Mouse (Mus musculus): ENCODE measurements around the gene Negr1. TPM values are rescaled to one million over a fixed set of nuclear protein-coding genes. Genes with fewer than 3 reads are reported as not detected.

Negr1 gene
- total RNA-seq, 2 experiments from 2014 or later, result 127 to 141 TPM

DNA sequence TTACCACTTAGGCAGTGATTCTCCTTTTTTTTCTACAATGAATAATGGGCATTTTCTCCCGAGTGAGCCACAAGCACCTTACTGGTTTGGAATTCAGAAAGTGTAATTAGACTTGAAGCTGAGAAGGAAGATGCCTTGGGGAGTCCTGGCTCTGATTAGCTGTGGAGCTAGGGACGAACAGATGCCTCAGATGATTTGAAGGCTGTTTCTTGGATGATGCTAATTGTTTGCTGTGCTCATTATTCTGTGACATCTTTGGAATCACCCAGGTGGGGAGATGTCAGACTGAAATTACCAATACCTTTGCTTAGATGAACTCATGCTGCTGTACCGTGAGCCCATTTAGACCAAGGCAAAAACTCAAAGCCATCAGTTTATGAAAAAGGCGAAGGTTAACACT, 333.7 kb downstream of the Negr1 start:
- no peak for DNase-seq (ENCODE audit: extremely low spot score in 1 of 2, low spot score in 1 of 2)

DNA sequence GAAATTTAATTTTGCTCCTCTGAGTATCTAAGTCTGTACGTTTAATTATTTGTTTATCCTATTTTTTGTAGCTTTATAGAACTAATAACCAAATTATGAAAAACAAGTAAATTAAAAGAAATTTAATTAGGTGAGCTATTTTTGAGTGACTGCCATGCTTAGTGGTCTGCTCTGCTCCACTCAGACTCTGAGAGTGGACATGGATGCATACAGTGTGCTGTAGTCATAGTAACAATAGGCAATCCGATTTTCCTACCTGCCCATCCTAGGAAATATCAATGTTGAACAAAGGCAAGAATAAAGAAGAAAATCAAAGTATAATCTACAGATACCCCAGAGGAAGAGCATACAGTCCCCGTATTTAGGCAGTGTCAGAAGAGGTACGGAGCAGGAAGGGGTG, 334.5 kb downstream of the Negr1 start:
- no peak for DNase-seq (ENCODE audit: extremely low spot score in 1 of 2, low spot score in 1 of 2)

DNA sequence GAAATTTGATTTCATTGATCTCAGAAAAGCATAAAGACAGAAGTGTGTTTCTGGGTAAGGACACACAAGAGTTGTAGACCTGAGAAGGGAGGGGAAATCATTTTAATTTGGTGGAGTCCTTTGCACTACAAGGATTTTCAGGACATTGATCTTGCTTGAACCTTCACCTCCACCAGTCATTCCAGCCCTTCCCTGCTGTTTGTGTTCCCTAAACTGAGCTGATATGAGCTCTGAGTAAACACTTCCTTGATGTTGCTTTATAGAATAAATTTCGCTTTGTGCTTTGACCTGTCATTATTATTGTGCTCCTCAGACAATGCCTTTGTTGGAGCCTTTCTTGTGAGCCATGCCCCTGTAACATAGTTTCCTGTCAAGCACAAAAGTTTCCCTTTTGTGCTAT, 335.0 kb downstream of the Negr1 start:
- DNase-seq (ENCODE audit: extremely low spot score in 1 of 2, low spot score in 1 of 2), result no peak

DNA sequence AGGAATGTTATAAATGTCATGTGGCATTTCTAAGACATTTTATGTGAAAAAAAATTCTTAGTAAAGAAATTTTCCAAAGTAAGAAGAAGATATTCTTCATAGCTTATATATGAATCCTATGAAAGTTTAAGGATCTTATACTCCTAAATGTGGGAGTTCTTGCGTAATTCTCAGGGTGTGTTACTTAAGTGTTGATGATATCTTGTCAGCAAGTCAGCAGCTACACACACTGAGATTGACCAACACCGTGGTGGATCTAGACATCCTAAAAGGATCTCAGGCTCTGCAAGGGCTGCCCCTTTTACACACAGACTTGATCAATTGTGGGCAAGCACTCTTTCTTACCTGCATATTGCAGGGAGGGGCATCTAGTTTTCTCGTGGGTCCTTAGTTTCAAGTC, 339.5 kb downstream of the Negr1 start:
- DNase-seq (ENCODE audit: extremely low spot score in 1 of 2, low spot score in 1 of 2), result no peak

DNA sequence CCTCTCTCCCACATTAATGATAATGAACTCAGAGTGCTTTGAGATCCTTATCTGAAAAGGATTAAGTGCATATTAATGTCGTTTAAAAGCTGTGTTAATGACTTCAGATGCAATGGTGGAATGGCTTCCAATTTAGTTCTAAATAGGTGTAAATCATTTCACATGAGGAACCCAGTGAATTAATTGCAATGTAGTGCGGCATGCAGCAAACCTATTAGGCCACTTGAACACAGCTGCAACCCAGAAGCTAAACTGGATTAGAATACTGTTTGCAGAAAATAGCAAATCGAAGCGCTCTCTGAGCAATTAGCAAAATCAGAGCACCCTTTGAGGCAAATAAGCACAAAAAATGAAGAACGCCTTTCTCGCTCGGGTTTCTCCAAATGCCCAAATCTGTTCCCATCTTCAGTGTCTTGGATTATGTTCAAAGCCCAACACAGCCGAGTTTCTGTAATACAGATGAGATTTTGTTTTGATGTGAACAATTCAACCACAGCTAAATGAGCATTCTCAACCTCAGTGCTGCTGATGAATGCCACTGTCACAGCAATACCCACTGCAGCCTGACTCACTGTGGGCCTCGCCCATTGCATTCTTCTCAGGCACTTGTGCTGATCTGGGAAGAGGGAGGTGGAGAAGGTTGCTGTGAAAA, 342.5 kb downstream of the Negr1 start:
- no peak for DNase-seq (ENCODE audit: extremely low spot score in 1 of 2, low spot score in 1 of 2)

DNA sequence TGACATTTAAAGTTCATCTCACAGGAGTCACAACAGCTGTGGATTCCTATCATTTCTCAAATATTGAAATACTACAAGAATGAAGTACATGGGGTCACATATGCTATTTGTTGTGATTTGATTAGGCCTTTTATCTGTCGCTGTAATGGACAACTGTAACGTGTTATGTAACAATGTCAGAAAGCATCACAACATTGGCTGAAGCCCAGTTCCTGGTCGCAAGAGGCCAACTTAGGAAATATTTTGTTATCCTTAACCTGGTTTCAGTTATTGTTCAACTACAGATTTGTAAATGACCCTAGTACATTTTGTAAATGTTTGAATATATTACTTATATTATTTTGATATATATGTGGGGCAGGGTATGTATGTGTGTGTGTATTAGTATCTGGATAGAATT, 351.2 kb downstream of the Negr1 start:
- no peak for DNase-seq (ENCODE audit: extremely low spot score in 1 of 2, low spot score in 1 of 2)

DNA sequence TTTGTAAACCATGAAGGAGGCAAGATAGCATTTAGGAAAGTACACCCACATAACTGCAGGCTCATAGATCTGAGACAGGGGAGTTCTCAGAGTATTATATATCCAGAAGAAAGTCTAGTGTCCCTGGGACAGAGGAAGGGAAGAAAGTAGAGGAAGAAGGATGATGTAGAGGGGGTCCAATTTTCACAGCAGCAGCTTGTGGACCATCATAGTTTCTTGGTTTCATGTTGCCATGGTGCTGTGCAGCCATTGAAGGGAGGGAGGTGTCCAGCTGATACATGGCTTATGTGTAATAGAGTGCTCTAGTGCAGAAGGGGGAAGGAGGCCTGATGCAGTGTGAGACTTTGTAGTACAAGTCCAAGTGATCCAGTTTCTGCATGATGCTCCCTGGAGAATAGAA, 359.8 kb downstream of the Negr1 start:
- no peak for DNase-seq (ENCODE audit: extremely low spot score in 1 of 2, low spot score in 1 of 2)

DNA sequence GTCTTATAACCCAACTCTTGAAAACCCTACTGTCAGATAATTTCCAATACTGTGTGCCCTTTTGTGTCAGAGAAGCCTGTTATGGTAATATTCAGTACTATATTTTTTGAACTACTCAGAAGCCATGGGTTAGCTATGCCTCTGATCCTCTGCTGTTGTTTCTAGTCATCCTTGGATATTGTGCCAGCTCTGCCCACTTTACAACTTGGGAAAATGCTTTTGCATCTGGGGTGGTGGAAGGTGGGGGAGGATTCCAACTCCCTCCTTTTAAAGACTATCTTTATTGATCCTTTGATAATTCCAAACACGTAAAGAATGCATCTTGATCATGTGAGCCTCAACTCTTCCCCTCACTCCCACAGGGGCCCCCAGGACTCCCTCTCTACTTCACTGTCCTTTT, 361.6 kb downstream of the Negr1 start:
- no peak for DNase-seq (ENCODE audit: extremely low spot score in 1 of 2, low spot score in 1 of 2)

DNA sequence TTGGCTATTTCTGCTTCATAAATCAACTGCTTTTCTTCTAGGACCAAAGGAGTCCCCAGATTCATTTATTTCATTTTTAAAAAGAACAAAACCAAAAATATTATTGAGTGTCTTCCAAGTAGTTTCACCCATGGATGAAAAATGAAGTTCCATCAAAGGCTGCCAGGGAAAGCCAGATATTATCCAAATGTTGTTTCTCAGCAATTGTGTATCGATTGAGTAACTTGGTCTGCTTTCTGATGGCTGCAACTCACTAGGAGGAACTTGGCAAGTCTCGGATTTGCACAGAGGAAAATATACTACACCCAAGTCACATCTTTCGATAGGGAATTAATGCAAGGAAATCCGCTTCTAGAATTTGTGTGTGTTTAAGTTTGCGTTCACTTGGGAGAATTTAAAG, 363.5 kb downstream of the Negr1 start:
- DNase-seq (ENCODE audit: extremely low spot score in 1 of 2, low spot score in 1 of 2), result no peak

DNA sequence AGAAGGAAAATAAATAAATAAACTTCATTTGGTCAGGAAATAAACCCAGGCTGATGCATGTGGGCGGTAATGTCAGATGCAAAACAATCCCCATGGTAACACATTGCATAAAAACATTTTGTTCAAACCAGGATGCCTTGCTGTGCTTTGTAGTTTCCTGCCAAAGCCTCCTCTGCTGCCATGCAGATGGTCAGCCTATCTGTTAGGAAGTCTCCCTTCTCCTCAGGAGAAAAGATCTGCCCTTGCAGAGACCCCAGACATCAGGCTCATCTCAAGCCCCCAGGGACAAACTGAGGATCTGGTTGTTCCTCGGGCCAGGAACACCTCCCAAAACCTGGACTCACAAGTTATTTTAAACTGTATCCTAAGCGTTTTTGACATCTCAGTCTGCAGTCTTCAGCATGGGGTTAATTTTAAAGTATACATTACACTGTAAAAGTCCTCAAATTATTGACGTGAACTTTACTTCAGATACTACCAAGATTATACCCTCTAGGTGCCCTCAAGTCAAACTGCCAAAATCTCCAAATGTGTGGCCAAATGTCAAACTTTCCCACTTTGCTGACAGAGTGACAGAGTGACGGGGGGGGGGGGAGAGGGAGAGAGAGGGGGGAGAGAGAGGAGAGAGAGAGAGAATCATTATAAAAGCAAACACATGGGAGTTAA, 366.9 kb downstream of the Negr1 start:
- no peak for DNase-seq (ENCODE audit: extremely low spot score in 1 of 2, low spot score in 1 of 2)

DNA sequence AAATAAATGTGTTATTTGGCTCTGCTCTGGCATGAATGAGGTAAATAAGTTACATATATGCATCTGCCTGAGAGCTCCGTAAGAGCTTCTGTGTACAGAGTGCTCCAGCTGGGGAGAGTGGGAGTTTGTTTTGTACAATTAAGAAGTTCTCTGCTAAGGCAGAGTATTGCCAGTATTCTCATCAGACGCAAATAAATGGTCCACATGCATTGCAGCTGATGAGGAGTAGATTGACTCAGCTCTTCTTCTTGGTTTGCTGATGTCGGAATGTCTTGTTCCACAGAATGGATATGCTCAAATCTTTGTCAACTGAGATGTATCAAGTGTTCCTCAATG, 367.4 kb downstream of the Negr1 start:
- no peak for DNase-seq (ENCODE audit: extremely low spot score in 1 of 2, low spot score in 1 of 2)

DNA sequence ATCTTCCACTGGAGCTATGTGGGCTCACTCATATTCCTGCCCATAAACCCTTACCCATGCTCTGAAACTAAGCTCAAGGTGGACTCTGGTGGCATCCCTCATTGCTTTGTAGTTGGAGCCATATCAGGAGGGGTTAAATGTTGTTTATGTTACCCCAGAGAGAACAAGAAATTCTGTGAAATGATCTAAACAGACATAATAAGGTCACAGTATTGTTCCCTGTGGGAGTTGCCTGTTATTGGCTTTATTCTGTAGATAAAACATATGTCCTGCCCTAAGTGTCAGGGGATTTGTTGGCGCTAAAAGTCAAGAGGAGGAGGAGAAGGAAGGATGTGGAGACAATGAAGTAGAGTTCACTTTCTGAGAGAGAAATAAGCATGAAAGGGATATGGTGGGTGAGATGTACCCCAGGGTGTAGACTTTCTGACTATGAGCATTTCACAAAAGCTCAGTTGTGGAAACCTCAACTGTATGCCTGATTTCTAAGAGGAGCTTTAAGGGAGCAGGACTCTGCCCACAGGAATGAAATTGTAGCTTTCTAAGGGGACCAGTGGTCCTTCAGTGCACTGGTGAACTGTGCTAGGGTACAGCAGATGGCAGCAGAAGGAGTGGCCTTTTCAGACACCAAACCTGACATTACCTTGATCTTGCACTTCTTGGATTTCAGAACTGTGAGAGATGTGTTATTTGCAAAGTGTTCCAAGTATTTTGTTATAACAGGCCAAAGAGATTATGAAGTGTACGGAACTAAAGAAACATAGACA, 368.3 kb downstream of the Negr1 start:
- DNase-seq (ENCODE audit: extremely low spot score in 1 of 2, low spot score in 1 of 2), result no peak

DNA sequence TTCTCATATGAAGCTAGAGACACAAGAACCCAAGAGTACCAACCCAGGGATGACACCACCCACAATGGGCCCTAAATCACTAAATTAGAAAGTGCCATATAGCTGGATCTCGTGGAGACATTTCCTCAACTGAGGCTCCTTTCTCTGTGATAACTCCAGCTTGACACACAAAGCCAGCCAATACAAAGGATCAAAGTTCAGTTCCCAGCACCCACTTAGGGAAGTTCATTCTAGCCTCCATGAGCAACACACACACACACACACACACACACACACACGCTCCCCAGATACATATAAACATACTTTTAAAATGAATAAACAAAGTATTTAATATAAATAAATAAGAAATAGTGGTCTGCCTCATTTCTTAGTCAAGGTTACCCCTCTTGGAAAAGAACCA, 369.4 kb downstream of the Negr1 start:
- DNase-seq (ENCODE audit: extremely low spot score in 1 of 2, low spot score in 1 of 2), result no peak

DNA sequence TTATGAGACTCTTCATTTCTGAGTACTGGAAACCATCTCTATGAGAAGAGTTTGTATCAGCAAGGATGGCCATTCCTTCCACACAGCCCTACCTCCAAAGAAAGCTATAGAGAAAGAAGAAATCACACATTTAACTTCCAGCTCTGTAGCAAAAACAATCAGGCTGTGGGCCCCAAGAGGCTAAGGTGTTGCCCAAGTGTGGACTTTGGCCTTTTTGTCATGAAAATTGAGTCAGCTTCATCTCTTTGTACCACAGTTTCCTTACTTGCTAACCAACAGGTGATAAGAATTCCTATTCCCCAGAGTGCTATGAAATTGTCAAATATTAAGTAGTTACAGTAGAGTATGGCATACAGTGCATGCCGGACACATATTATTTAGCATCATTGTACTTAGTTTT, 369.9 kb downstream of the Negr1 start:
- no peak for DNase-seq (ENCODE audit: extremely low spot score in 1 of 2, low spot score in 1 of 2)

DNA sequence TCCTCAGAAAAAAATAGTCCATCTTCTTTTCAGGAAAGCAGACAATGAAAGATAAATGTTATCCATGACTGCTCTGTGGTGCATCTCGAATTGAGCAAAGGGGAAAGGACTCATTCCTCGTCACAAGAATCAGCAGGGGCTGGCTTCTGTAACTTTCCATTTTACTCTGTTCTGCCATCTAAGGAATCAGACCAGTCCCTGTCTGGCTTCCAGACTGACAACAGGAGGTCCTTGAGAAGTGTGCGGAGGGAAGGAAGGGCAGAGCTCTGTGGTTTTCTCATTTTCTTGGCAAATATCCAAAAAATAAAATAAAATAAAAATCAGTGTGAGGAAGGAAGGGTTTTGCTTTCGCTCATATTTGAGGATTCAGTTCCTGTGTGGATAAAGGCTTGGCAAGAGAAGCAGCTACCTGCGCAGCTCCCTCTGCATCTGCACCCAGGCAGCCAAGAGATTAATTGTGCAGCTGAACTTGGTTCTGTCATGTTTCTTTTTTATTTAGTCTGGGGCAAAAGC, 373.2 kb downstream of the Negr1 start:
- no peak for DNase-seq (ENCODE audit: extremely low spot score in 1 of 2, low spot score in 1 of 2)

DNA sequence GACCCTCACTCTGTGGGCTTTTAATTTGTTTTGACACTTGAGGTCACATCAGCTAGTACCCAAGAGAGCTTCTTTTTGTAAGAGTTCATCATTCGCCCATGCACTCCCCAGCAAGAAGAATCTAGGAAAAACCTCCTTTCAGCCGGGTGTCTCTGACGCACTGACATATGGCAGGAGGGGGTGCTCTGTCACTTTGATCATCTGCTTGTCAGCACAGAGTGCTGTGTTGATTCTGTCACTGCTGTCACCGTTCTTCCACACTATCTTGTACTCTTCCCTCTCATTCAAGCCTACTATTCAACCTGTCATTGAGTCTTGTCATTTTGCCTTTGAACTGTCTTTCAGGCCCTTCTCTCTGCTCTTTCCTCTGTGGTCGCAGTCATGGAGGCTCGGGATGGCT, 385.8 kb downstream of the Negr1 start:
- DNase-seq (ENCODE audit: extremely low spot score in 1 of 2, low spot score in 1 of 2), result no peak

DNA sequence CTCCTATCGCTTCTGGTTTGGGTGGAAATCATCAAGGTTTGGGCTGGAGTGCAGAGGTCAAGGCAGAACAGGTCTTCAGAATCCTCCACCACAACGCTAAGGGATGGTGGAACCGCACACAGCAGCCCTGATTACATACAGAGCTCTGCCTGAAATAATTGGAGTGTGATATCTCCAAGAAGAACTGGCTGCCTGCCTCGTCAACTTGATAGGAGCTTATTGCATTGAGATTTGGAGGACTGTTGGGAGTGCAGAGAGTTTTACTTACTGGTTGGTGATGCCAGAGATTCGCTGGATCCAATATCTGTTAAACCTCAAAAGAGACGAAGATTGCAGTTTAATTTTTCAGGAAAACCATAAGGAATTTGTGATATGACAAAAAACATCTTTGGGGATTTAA, 391.4 kb downstream of the Negr1 start:
- DNase-seq (ENCODE audit: extremely low spot score in 1 of 2, low spot score in 1 of 2), result no peak

DNA sequence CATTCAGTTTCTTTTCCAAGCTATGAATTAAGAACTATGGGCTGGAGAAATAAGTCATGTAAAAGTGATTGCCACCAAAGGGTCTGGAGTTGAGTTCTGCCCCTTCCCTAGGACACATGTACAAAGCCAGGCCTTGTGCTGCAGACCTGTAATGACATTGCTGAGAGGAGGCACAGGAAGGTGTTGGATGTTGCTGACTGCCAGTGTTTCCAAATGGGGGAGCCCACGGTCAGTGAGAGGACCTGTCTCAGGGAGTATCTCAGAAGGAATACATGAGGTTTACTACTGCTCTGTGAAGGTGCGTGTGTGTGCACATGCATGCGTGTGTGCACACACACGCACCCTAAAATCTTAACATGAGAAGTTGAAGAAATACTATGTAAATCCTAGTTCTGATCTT, 393.5 kb downstream of the Negr1 start:
- no peak for DNase-seq (ENCODE audit: extremely low spot score in 1 of 2, low spot score in 1 of 2)

DNA sequence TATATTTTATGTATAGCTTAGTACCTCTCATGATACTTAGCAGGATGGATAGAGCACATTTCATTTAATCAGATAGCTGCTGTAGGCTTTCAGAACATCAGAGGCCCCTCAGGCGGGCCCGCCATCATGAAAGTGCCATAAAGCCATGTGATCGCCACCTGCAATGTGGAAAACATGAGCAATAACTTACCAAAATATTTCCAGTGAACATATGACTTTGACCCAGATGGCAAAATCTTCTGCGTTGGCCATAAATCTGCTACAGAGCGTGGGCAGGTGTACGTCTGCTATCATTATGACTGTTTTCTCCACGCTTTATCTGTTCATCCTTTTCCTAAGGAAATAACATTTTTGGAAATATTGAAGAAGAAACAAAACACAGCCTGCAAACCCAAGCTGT, 397.0 kb downstream of the Negr1 start:
- DNase-seq (ENCODE audit: extremely low spot score in 1 of 2, low spot score in 1 of 2), result peak in 1 of 2 experiments; percentile 27

DNA sequence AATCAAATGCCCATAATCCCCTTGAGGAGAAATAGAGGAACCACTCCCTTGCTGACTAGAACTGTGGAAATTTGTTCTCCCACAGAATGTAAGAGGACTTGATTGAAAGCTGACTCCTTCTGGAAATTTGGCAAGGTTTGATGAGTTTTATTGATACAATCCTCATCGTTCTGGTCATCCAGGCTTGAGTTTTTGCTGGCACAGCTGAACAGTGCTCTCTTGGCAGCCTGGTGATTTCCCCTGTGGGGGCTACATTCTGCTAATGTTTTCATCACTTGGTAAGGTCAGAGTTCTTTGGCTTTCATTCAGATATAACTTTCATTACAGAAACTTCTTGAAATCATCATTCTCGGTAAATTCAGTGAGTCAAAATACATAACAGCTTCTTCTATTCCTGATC, 407.2 kb downstream of the Negr1 start:
- DNase-seq (ENCODE audit: extremely low spot score in 1 of 2, low spot score in 1 of 2), result no peak

DNA sequence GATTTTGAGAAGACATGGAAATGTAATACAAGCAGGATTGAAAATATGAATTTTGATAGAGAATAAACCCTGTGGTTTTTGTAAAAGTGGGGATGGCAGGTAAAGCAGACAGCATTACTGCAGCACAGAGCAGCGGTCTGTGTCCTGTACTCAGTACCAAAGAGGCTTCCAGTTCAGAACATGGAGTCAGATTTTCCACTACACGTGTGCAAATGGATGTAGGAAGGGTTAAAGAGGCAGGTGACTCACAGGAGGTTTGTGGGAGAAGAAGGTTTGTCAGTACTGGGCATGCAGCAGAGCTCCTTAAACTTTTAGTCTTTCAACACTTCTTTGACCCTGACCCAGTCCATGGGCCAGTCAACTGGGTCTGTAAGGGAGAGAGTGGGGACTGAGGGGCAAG, 409.5 kb downstream of the Negr1 start:
- no peak for DNase-seq (ENCODE audit: extremely low spot score in 1 of 2, low spot score in 1 of 2)

DNA sequence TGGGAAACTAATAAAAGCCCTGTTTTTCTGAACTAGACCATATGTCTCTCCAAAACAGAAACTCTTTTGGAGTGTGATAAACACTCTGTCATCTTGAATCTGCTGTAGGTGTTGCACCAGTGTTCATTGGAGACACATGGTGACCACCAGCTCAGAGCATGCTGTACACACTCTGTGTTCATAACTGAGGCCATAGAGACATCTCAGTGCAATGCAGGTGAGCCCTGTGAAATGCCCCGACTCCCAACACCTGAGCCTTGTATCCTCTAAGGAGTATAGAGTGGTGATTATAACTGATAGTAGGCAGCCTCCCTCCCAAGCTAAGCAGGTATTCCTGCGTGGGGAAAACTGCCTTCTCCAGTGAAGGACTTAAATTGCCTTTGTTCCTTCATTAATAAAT, 415.2 kb downstream of the Negr1 start:
- no peak for DNase-seq (ENCODE audit: extremely low spot score in 1 of 2, low spot score in 1 of 2)
